Mouse (Mus musculus) thymus, postnatal 0 days (tissue): ENCODE data around the gene 1700018B08Rik. TPM values are rescaled to one million over a fixed set of nuclear protein-coding genes. Genes with fewer than 3 reads are reported as not detected.
A peak's percentile ranks its signal among the peaks of the same experiment; 100 is the strongest.

Experiments used
- DNase-seq: peaks from one replicate; pipeline ENCODE4 v3.0.0-alpha.2; 2015; ENCODE audit warnings: low spot score
- polyA plus RNA-seq: library from polyadenylated mRNA; unstranded; fragments of >200 nt; fragmentation: Nextera tagmentation; extraction: Ambion mirVana; gene quantifications from 2 replicates; pipeline ENCODE4 v1.2.1, GENCODE M21; 2015

Gene 1700018B08Rik
- not detected in 2 replicates for polyA plus RNA-seq

- DNase-seq = no peak
Observed at GRCm38 (mm10) chr8:121544276-121544785, at the start of gene 1700018B08Rik. 1700018B08Rik (minus strand) TSS chr8:121544320.

GRCm38 (mm10) chr8:121593293-121593692, 49.2 kb upstream of the 1700018B08Rik start:
- DNase-seq = no peak

GRCm38 (mm10) chr8:121591178-121592066, 47.3 kb upstream of the 1700018B08Rik start:
- DNase-seq = peak; percentile 71

GRCm38 (mm10) chr8:121590203-121591177, 46.4 kb upstream of the 1700018B08Rik start, which contains the start of gene Map1lc3b:
Map1lc3b (plus strand) TSS chr8:121590361.
- peak; percentile 95 for DNase-seq

GRCm38 (mm10) chr8:121589205-121589726, 45.1 kb upstream of the 1700018B08Rik start:
- DNase-seq = no peak

- DNase-seq = no peak
Observed at GRCm38 (mm10) chr8:121588750-121589149, 44.6 kb upstream of the 1700018B08Rik start.

- peak; percentile 99 for DNase-seq
Observed at GRCm38 (mm10) chr8:121585159-121585825, 41.2 kb upstream of the 1700018B08Rik start.

GRCm38 (mm10) chr8:121584730-121585129, 40.6 kb upstream of the 1700018B08Rik start:
- DNase-seq = peak; percentile 22

GRCm38 (mm10) chr8:121583653-121584052, 39.5 kb upstream of the 1700018B08Rik start:
- no peak for DNase-seq

- DNase-seq = no peak
Observed at GRCm38 (mm10) chr8:121580465-121580864, 36.3 kb upstream of the 1700018B08Rik start.

- peak; percentile 97 for DNase-seq
Observed at GRCm38 (mm10) chr8:121578676-121579451, 34.7 kb upstream of the 1700018B08Rik start, which contains the start of gene Fbxo31. Fbxo31 (minus strand) TSS chr8:121578806.

GRCm38 (mm10) chr8:121577751-121578675, 33.9 kb upstream of the 1700018B08Rik start:
- peak; percentile 35 for DNase-seq

GRCm38 (mm10) chr8:121575661-121576060, 31.5 kb upstream of the 1700018B08Rik start:
- DNase-seq = no peak

- DNase-seq = no peak
Observed at GRCm38 (mm10) chr8:121573275-121573674, 29.2 kb upstream of the 1700018B08Rik start.

GRCm38 (mm10) chr8:121572121-121572520, 28.0 kb upstream of the 1700018B08Rik start:
- DNase-seq = no peak

- peak; percentile 30 for DNase-seq
Observed at GRCm38 (mm10) chr8:121570801-121571200, 26.7 kb upstream of the 1700018B08Rik start.

- DNase-seq = no peak
Observed at GRCm38 (mm10) chr8:121570335-121570734, 26.2 kb upstream of the 1700018B08Rik start.

GRCm38 (mm10) chr8:121568321-121568720, 24.2 kb upstream of the 1700018B08Rik start:
- DNase-seq = no peak
